Mouse (Mus musculus): ENCODE measurements around the gene Lrrc75b. TPM values are rescaled to one million over a fixed set of nuclear protein-coding genes. Genes with fewer than 3 reads are reported as not detected.
A peak's percentile ranks its signal among the peaks of the same experiment; 100 is the strongest.

Lrrc75b gene
- polyA plus RNA-seq, 1 experiment from 2014 or later: 34.5 TPM

GRCm38 (mm10) chr10:75552106-75552505 is 8.0 kb downstream of the Lrrc75b start:
- no peaks in the 10 kb centered on the region for H3K27me3 ChIP-seq (ENCODE audit: control insufficient read depth, insufficient read depth, low read length)
- peaks cover 18% of the 10 kb centered on the region for H3K4me1 ChIP-seq (replicated peaks; ENCODE audit: control insufficient read depth, insufficient read depth, low read length)
- DNase-seq (ENCODE audit: low spot score) (no peak), ATAC-seq (ENCODE audit: low FRiP score) (no peak)
- H3K9me3 ChIP-seq (ENCODE audit: control insufficient read depth, low read length): no peaks in the 10 kb centered on the region
- no peak overlapping the region for H3K4me2 ChIP-seq (replicated peaks)
- H3K9ac ChIP-seq: no peak overlapping the region
- H3K4me3 ChIP-seq (replicated peaks; ENCODE audit: low read length): no peak overlapping the region
- WGBS: 89% methylated on average over 2 of the region's 2 CpGs
- peaks cover 48% of the 10 kb centered on the region for H3K36me3 ChIP-seq (replicated peaks; ENCODE audit: control insufficient read depth, insufficient read depth)
- H3K27ac ChIP-seq: no peak overlapping the region

GRCm38 (mm10) chr10:75551175-75551574 is 9.0 kb downstream of the Lrrc75b start:
- ATAC-seq (ENCODE audit: low FRiP score) (no peak), DNase-seq (ENCODE audit: low spot score) (no peak)
- H3K4me1 ChIP-seq (replicated peaks; ENCODE audit: control insufficient read depth, insufficient read depth, low read length): peaks cover 9% of the 10 kb centered on the region; the same call in 1 of the 2 replicates
- no peak overlapping the region for H3K27ac ChIP-seq
- WGBS: 50% methylated on average over 12 of the region's 12 CpGs
- H3K9me3 ChIP-seq (ENCODE audit: control insufficient read depth, low read length): no peaks in the 10 kb centered on the region
- H3K27me3 ChIP-seq (ENCODE audit: control insufficient read depth, insufficient read depth, low read length): no peaks in the 10 kb centered on the region
- peaks cover 39% of the 10 kb centered on the region for H3K36me3 ChIP-seq (replicated peaks; ENCODE audit: control insufficient read depth, insufficient read depth)
- no peak overlapping the region for H3K4me3 ChIP-seq (replicated peaks; ENCODE audit: low read length)
- no peak overlapping the region for H3K4me2 ChIP-seq (replicated peaks)
- H3K9ac ChIP-seq: no peak overlapping the region

- Histone ChIP-seq H3K4me1 (replicated peaks; ENCODE audit: control insufficient read depth, insufficient read depth, low read length) (0 out of 2 replicates have a peak, but pooled peaks cover 2% of the 10 kb centered on the region), H3K4me2 (replicated peaks) (no peak overlapping the region), H3K9ac (no peak overlapping the region), H3K4me3 (replicated peaks; ENCODE audit: low read length) (no peak overlapping the region), H3K36me3 (replicated peaks; ENCODE audit: control insufficient read depth, insufficient read depth) (peaks cover 26% of the 10 kb centered on the region), H3K9me3 (ENCODE audit: control insufficient read depth, low read length) (peaks cover 8% of the 10 kb centered on the region; the same call in 1 of the 2 replicates), H3K27me3 (ENCODE audit: control insufficient read depth, insufficient read depth, low read length) (no peaks in the 10 kb centered on the region), H3K27ac (no peak overlapping the region)
- WGBS: 72% methylated on average over 7 of the region's 7 CpGs
- ATAC-seq (ENCODE audit: low FRiP score) (no peak), DNase-seq (ENCODE audit: low spot score) (no peak)
Measured at GRCm38 (mm10) chr10:75549886-75550285, 10.2 kb downstream of the Lrrc75b start.

- Histone ChIP-seq H3K36me3 (replicated peaks; ENCODE audit: control insufficient read depth, insufficient read depth) (peaks cover 15% of the 10 kb centered on the region), H3K4me3 (replicated peaks; ENCODE audit: low read length) (no peak overlapping the region), H3K9ac (no peak overlapping the region), H3K4me2 (replicated peaks) (no peak overlapping the region), H3K27me3 (ENCODE audit: control insufficient read depth, insufficient read depth, low read length) (no peaks in the 10 kb centered on the region), H3K4me1 (replicated peaks; ENCODE audit: control insufficient read depth, insufficient read depth, low read length) (0 out of 2 replicates have a peak, but pooled peaks cover 2% of the 10 kb centered on the region), H3K9me3 (ENCODE audit: control insufficient read depth, low read length) (peaks cover 14% of the 10 kb centered on the region; the same call in 1 of the 2 replicates), H3K27ac (no peak overlapping the region)
- 51% methylated on average over 14 of the region's 14 CpGs for WGBS
- DNase-seq (ENCODE audit: low spot score) (peak; percentile 32), ATAC-seq (ENCODE audit: low FRiP score) (no peak)
Measured at GRCm38 (mm10) chr10:75548486-75548885, 11.6 kb downstream of the Lrrc75b start.

GRCm38 (mm10) chr10:75547901-75548300 is 12.2 kb downstream of the Lrrc75b start:
- Histone ChIP-seq H3K4me1 (replicated peaks; ENCODE audit: control insufficient read depth, insufficient read depth, low read length) (0 out of 2 replicates have a peak, but pooled peaks cover 2% of the 10 kb centered on the region), H3K4me3 (replicated peaks; ENCODE audit: low read length) (no peak overlapping the region), H3K9me3 (ENCODE audit: control insufficient read depth, low read length) (peaks cover 14% of the 10 kb centered on the region; the same call in 1 of the 2 replicates), H3K4me2 (replicated peaks) (no peak overlapping the region), H3K36me3 (replicated peaks; ENCODE audit: control insufficient read depth, insufficient read depth) (peaks cover 9% of the 10 kb centered on the region), H3K9ac (no peak overlapping the region), H3K27me3 (ENCODE audit: control insufficient read depth, insufficient read depth, low read length) (no peaks in the 10 kb centered on the region), H3K27ac (no peak overlapping the region)
- ATAC-seq (ENCODE audit: low FRiP score): no peak
- WGBS: 83% methylated on average over 7 of the region's 7 CpGs
- DNase-seq (ENCODE audit: low spot score): no peak

- Histone ChIP-seq H3K9ac (no peak overlapping the region), H3K4me3 (replicated peaks; ENCODE audit: low read length) (no peak overlapping the region), H3K27me3 (ENCODE audit: control insufficient read depth, insufficient read depth, low read length) (no peaks in the 10 kb centered on the region), H3K36me3 (replicated peaks; ENCODE audit: control insufficient read depth, insufficient read depth) (peaks cover 52% of the 10 kb centered on the region), H3K9me3 (ENCODE audit: control insufficient read depth, low read length) (no peaks in the 10 kb centered on the region), H3K27ac (no peak overlapping the region), H3K4me1 (replicated peaks; ENCODE audit: control insufficient read depth, insufficient read depth, low read length) (no peaks in the 10 kb centered on the region), H3K4me2 (replicated peaks) (no peak overlapping the region)
- ATAC-seq (ENCODE audit: low FRiP score) (no peak), DNase-seq (ENCODE audit: low spot score) (no peak)
- WGBS: 94% methylated on average over 5 of the region's 5 CpGs
Measured at GRCm38 (mm10) chr10:75536123-75536522, 24.0 kb downstream of the Lrrc75b start.

- WGBS: 94% methylated on average over 2 of the region's 2 CpGs
- no peak overlapping the region for H3K4me3 ChIP-seq (replicated peaks; ENCODE audit: low read length)
- no peaks in the 10 kb centered on the region for H3K4me1 ChIP-seq (replicated peaks; ENCODE audit: control insufficient read depth, insufficient read depth, low read length)
- no peaks in the 10 kb centered on the region for H3K9me3 ChIP-seq (ENCODE audit: control insufficient read depth, low read length)
- H3K36me3 ChIP-seq (replicated peaks; ENCODE audit: control insufficient read depth, insufficient read depth): peaks cover 57% of the 10 kb centered on the region
- H3K27ac ChIP-seq: no peak overlapping the region
- H3K4me2 ChIP-seq (replicated peaks): no peak overlapping the region
- no peak overlapping the region for H3K9ac ChIP-seq
- no peaks in the 10 kb centered on the region for H3K27me3 ChIP-seq (ENCODE audit: control insufficient read depth, insufficient read depth, low read length)
- no peak for ATAC-seq (ENCODE audit: low FRiP score)
- DNase-seq (ENCODE audit: low spot score): no peak
Measured at GRCm38 (mm10) chr10:75535423-75535822, 24.7 kb downstream of the Lrrc75b start.

- no peak overlapping the region for H3K9ac ChIP-seq
- H3K4me1 ChIP-seq (replicated peaks; ENCODE audit: control insufficient read depth, insufficient read depth, low read length): no peaks in the 10 kb centered on the region
- H3K9me3 ChIP-seq (ENCODE audit: control insufficient read depth, low read length): no peaks in the 10 kb centered on the region
- H3K4me3 ChIP-seq (replicated peaks; ENCODE audit: low read length): no peak overlapping the region
- WGBS: 89% methylated on average over 8 of the region's 8 CpGs
- no peaks in the 10 kb centered on the region for H3K27me3 ChIP-seq (ENCODE audit: control insufficient read depth, insufficient read depth, low read length)
- H3K36me3 ChIP-seq (replicated peaks; ENCODE audit: control insufficient read depth, insufficient read depth): peaks cover 62% of the 10 kb centered on the region
- no peak for DNase-seq (ENCODE audit: low spot score)
- no peak overlapping the region for H3K27ac ChIP-seq
- ATAC-seq (ENCODE audit: low FRiP score): no peak
- H3K4me2 ChIP-seq (replicated peaks): no peak overlapping the region
Measured at GRCm38 (mm10) chr10:75534934-75535333, 25.2 kb downstream of the Lrrc75b start.

- H3K4me1 ChIP-seq (replicated peaks; ENCODE audit: control insufficient read depth, insufficient read depth, low read length): no peaks in the 10 kb centered on the region
- H3K27ac ChIP-seq: no peak overlapping the region
- no peaks in the 10 kb centered on the region for H3K27me3 ChIP-seq (ENCODE audit: control insufficient read depth, insufficient read depth, low read length)
- H3K9ac ChIP-seq: no peak overlapping the region
- no peak for ATAC-seq (ENCODE audit: low FRiP score)
- H3K4me3 ChIP-seq (replicated peaks; ENCODE audit: low read length): no peak overlapping the region
- DNase-seq (ENCODE audit: low spot score): no peak
- H3K4me2 ChIP-seq (replicated peaks): no peak overlapping the region
- H3K36me3 ChIP-seq (replicated peaks; ENCODE audit: control insufficient read depth, insufficient read depth): peaks cover 64% of the 10 kb centered on the region
- no peaks in the 10 kb centered on the region for H3K9me3 ChIP-seq (ENCODE audit: control insufficient read depth, low read length)
- 96% methylated on average over 8 of the region's 8 CpGs for WGBS
Measured at GRCm38 (mm10) chr10:75534216-75534615, 25.9 kb downstream of the Lrrc75b start.

- Histone ChIP-seq H3K4me3 (replicated peaks; ENCODE audit: low read length) (no peak overlapping the region), H3K36me3 (replicated peaks; ENCODE audit: control insufficient read depth, insufficient read depth) (peaks cover 71% of the 10 kb centered on the region), H3K27ac (no peak overlapping the region), H3K27me3 (ENCODE audit: control insufficient read depth, insufficient read depth, low read length) (no peaks in the 10 kb centered on the region), H3K9ac (no peak overlapping the region), H3K9me3 (ENCODE audit: control insufficient read depth, low read length) (no peaks in the 10 kb centered on the region), H3K4me1 (replicated peaks; ENCODE audit: control insufficient read depth, insufficient read depth, low read length) (no peaks in the 10 kb centered on the region), H3K4me2 (replicated peaks) (no peak overlapping the region)
- DNase-seq (ENCODE audit: low spot score): no peak
- no peak for ATAC-seq (ENCODE audit: low FRiP score)
- 93% methylated on average over 9 of the region's 9 CpGs for WGBS
Measured at GRCm38 (mm10) chr10:75531532-75532090, 28.5 kb downstream of the Lrrc75b start.

Data from hindbrain, embryonic 14.5 days (tissue).